Mouse (Mus musculus): ENCODE results near the gene Pex6. TPM values are rescaled to one million over a fixed set of nuclear protein-coding genes. Genes with fewer than 3 reads are reported as not detected.
"Not testable (repeated sequence)": the region's sequence is repeated elsewhere in the genome, so short reads cannot be mapped to it uniquely, and the experiment has no call there.

Pex6 gene
- polyA plus RNA-seq, 1 experiment from 2014 or later = 10.4 TPM

- peaks cover 1% of the 10 kb centered on the region; the same call in 1 of the 2 replicates for H3K36me3 ChIP-seq (ENCODE audit: control insufficient read depth, insufficient read depth)
- peaks cover 15% of the 10 kb centered on the region for H3K4me1 ChIP-seq (ENCODE audit: control insufficient read depth, low read depth, low read length)
- peak within 1 kb of the TSS; percentile 88 for H3K4me2 ChIP-seq (ENCODE audit: low read depth, low read length)
- no peaks in the 10 kb centered on the region for H3K27me3 ChIP-seq (ENCODE audit: control insufficient read depth, insufficient read depth, low read depth, low read length)
- peak within 1 kb of the TSS; percentile 73 for H3K9ac ChIP-seq (ENCODE audit: low read depth, low read length)
- H3K27ac ChIP-seq (ENCODE audit: low read length) = peak within 1 kb of the TSS; percentile 91
- peak; percentile 99 for ATAC-seq (ENCODE audit: low read depth)
- no peaks in the 10 kb centered on the region for H3K9me3 ChIP-seq (replicated peaks; ENCODE audit: control insufficient read depth, low read length)
- peak within 1 kb of the TSS; percentile 77 for H3K4me3 ChIP-seq (ENCODE audit: low read depth, low read length)
- WGBS (ENCODE audit: insufficient replicate concordance) = under 1% methylated on average over 57 of the region's 58 CpGs
These were observed 40.7 kb downstream of the Pex6 start, which contains the start of gene Cnpy3 for GRCm38 (mm10) chr17:46751794-46752556. TSS of gene Cnpy3 (minus strand) at chr17:46752214.

GRCm38 (mm10) chr17:46758753-46759152 is 47.5 kb downstream of the Pex6 start:
- Histone ChIP-seq H3K9me3 (replicated peaks; ENCODE audit: control insufficient read depth, low read length) (no peaks in the 10 kb centered on the region), H3K4me3 (ENCODE audit: low read depth, low read length) (no peak overlapping the region), H3K9ac (ENCODE audit: low read depth, low read length) (no peak overlapping the region), H3K4me2 (ENCODE audit: low read depth, low read length) (no peak overlapping the region), H3K27me3 (ENCODE audit: control insufficient read depth, insufficient read depth, low read depth, low read length) (no peaks in the 10 kb centered on the region), H3K4me1 (ENCODE audit: control insufficient read depth, low read depth, low read length) (no peaks in the 10 kb centered on the region), H3K27ac (ENCODE audit: low read length) (no peak overlapping the region), H3K36me3 (ENCODE audit: control insufficient read depth, insufficient read depth) (no peaks in the 10 kb centered on the region)
- no peak for ATAC-seq (ENCODE audit: low read depth)
- 74% methylated on average over 12 of the region's 12 CpGs for WGBS (ENCODE audit: insufficient replicate concordance)

GRCm38 (mm10) chr17:46763544-46763943 is 52.3 kb downstream of the Pex6 start, which contains the start of gene Ptcra:
TSS of gene Ptcra (minus strand) at chr17:46763712.
- H3K36me3 ChIP-seq (ENCODE audit: control insufficient read depth, insufficient read depth) = no peaks in the 10 kb centered on the region
- H3K4me3 ChIP-seq (ENCODE audit: low read depth, low read length) = no peak within 1 kb of the TSS
- ATAC-seq (ENCODE audit: low read depth) = no peak
- WGBS (ENCODE audit: insufficient replicate concordance) = 63% methylated on average over 2 of the region's 2 CpGs
- no peak within 1 kb of the TSS for H3K4me2 ChIP-seq (ENCODE audit: low read depth, low read length)
- no peak within 1 kb of the TSS for H3K9ac ChIP-seq (ENCODE audit: low read depth, low read length)
- H3K27me3 ChIP-seq (ENCODE audit: control insufficient read depth, insufficient read depth, low read depth, low read length) = no peaks in the 10 kb centered on the region
- H3K4me1 ChIP-seq (ENCODE audit: control insufficient read depth, low read depth, low read length) = peaks cover 3% of the 10 kb centered on the region
- H3K27ac ChIP-seq (ENCODE audit: low read length) = no peak within 1 kb of the TSS
- no peaks in the 10 kb centered on the region for H3K9me3 ChIP-seq (replicated peaks; ENCODE audit: control insufficient read depth, low read length)

GRCm38 (mm10) chr17:46764916-46765315 is 53.7 kb downstream of the Pex6 start:
- not testable (repeated sequence) for H3K4me3 ChIP-seq (ENCODE audit: low read depth, low read length); H3K27me3 ChIP-seq (ENCODE audit: control insufficient read depth, insufficient read depth, low read depth, low read length); H3K4me1 ChIP-seq (ENCODE audit: control insufficient read depth, low read depth, low read length); ATAC-seq (ENCODE audit: low read depth); H3K4me2 ChIP-seq (ENCODE audit: low read depth, low read length); H3K9ac ChIP-seq (ENCODE audit: low read depth, low read length); H3K27ac ChIP-seq (ENCODE audit: low read length); H3K9me3 ChIP-seq (replicated peaks; ENCODE audit: control insufficient read depth, low read length); H3K36me3 ChIP-seq (ENCODE audit: control insufficient read depth, insufficient read depth)
- 53% methylated on average over 9 of the region's 9 CpGs for WGBS (ENCODE audit: insufficient replicate concordance)

GRCm38 (mm10) chr17:46767868-46768267 is 56.6 kb downstream of the Pex6 start:
- H3K4me2 ChIP-seq (ENCODE audit: low read depth, low read length) = no peak overlapping the region
- no peaks in the 10 kb centered on the region for H3K27me3 ChIP-seq (ENCODE audit: control insufficient read depth, insufficient read depth, low read depth, low read length)
- no peaks in the 10 kb centered on the region for H3K9me3 ChIP-seq (replicated peaks; ENCODE audit: control insufficient read depth, low read length)
- no peak overlapping the region for H3K9ac ChIP-seq (ENCODE audit: low read depth, low read length)
- no peak overlapping the region for H3K27ac ChIP-seq (ENCODE audit: low read length)
- no peak overlapping the region for H3K4me3 ChIP-seq (ENCODE audit: low read depth, low read length)
- peaks cover 12% of the 10 kb centered on the region for H3K4me1 ChIP-seq (ENCODE audit: control insufficient read depth, low read depth, low read length)
- no peaks in the 10 kb centered on the region for H3K36me3 ChIP-seq (ENCODE audit: control insufficient read depth, insufficient read depth)
- 36% methylated on average over 8 of the region's 8 CpGs for WGBS (ENCODE audit: insufficient replicate concordance)
- ATAC-seq (ENCODE audit: low read depth) = no peak

GRCm38 (mm10) chr17:46770546-46770945 is 59.3 kb downstream of the Pex6 start:
- Histone ChIP-seq H3K27me3 (ENCODE audit: control insufficient read depth, insufficient read depth, low read depth, low read length) (no peaks in the 10 kb centered on the region), H3K4me1 (ENCODE audit: control insufficient read depth, low read depth, low read length) (peaks cover 24% of the 10 kb centered on the region), H3K4me2 (ENCODE audit: low read depth, low read length) (no peak overlapping the region), H3K9me3 (replicated peaks; ENCODE audit: control insufficient read depth, low read length) (no peaks in the 10 kb centered on the region), H3K4me3 (ENCODE audit: low read depth, low read length) (no peak overlapping the region), H3K36me3 (ENCODE audit: control insufficient read depth, insufficient read depth) (peaks cover under 1% of the 10 kb centered on the region), H3K9ac (ENCODE audit: low read depth, low read length) (no peak overlapping the region), H3K27ac (ENCODE audit: low read length) (no peak overlapping the region)
- no peak for ATAC-seq (ENCODE audit: low read depth)
- WGBS (ENCODE audit: insufficient replicate concordance) = 80% methylated on average over 11 of the region's 11 CpGs

- Histone ChIP-seq H3K27me3 (ENCODE audit: control insufficient read depth, insufficient read depth, low read depth, low read length) (no peaks in the 10 kb centered on the region), H3K4me2 (ENCODE audit: low read depth, low read length) (no peak overlapping the region), H3K9me3 (replicated peaks; ENCODE audit: control insufficient read depth, low read length) (no peaks in the 10 kb centered on the region), H3K4me3 (ENCODE audit: low read depth, low read length) (no peak overlapping the region), H3K36me3 (ENCODE audit: control insufficient read depth, insufficient read depth) (peaks cover 5% of the 10 kb centered on the region), H3K27ac (ENCODE audit: low read length) (no peak overlapping the region), H3K4me1 (ENCODE audit: control insufficient read depth, low read depth, low read length) (peaks cover 24% of the 10 kb centered on the region), H3K9ac (ENCODE audit: low read depth, low read length) (no peak overlapping the region)
- no peak for ATAC-seq (ENCODE audit: low read depth)
- 79% methylated on average over 4 of the region's 4 CpGs for WGBS (ENCODE audit: insufficient replicate concordance)
These were observed 59.8 kb downstream of the Pex6 start for GRCm38 (mm10) chr17:46771025-46771424.

- no peaks in the 10 kb centered on the region for H3K9me3 ChIP-seq (replicated peaks; ENCODE audit: control insufficient read depth, low read length)
- H3K36me3 ChIP-seq (ENCODE audit: control insufficient read depth, insufficient read depth) = peaks cover 11% of the 10 kb centered on the region
- peak overlapping the region; percentile 88 for H3K4me3 ChIP-seq (ENCODE audit: low read depth, low read length)
- peak overlapping the region; percentile 29; the same call in 1 of the 2 replicates for H3K9ac ChIP-seq (ENCODE audit: low read depth, low read length)
- no peak for ATAC-seq (ENCODE audit: low read depth)
- H3K4me2 ChIP-seq (ENCODE audit: low read depth, low read length) = peak overlapping the region; percentile 73
- no peaks in the 10 kb centered on the region for H3K27me3 ChIP-seq (ENCODE audit: control insufficient read depth, insufficient read depth, low read depth, low read length)
- no peak overlapping the region; the same call in 1 of the 2 replicates for H3K27ac ChIP-seq (ENCODE audit: low read length)
- H3K4me1 ChIP-seq (ENCODE audit: control insufficient read depth, low read depth, low read length) = peaks cover 24% of the 10 kb centered on the region
- WGBS (ENCODE audit: insufficient replicate concordance) = 58% methylated on average over 17 of the region's 17 CpGs
These were observed 60.4 kb downstream of the Pex6 start for GRCm38 (mm10) chr17:46771616-46772015.

- ATAC-seq (ENCODE audit: low read depth) = no peak
- WGBS (ENCODE audit: insufficient replicate concordance) = 8% methylated on average over 5 of the region's 5 CpGs
- H3K4me3 ChIP-seq (ENCODE audit: low read depth, low read length) = peak overlapping the region; percentile 88
- H3K27ac ChIP-seq (ENCODE audit: low read length) = peak overlapping the region; percentile 85; the same call in 1 of the 2 replicates
- H3K9me3 ChIP-seq (replicated peaks; ENCODE audit: control insufficient read depth, low read length) = no peaks in the 10 kb centered on the region
- peak overlapping the region; percentile 73 for H3K4me2 ChIP-seq (ENCODE audit: low read depth, low read length)
- H3K36me3 ChIP-seq (ENCODE audit: control insufficient read depth, insufficient read depth) = peaks cover 13% of the 10 kb centered on the region
- peaks cover 24% of the 10 kb centered on the region for H3K4me1 ChIP-seq (ENCODE audit: control insufficient read depth, low read depth, low read length)
- H3K27me3 ChIP-seq (ENCODE audit: control insufficient read depth, insufficient read depth, low read depth, low read length) = no peaks in the 10 kb centered on the region
- peak overlapping the region; percentile 85 for H3K9ac ChIP-seq (ENCODE audit: low read depth, low read length)
These were observed 60.8 kb downstream of the Pex6 start for GRCm38 (mm10) chr17:46772038-46772403.

All from liver, embryonic 16.5 days (tissue).